Mouse (Mus musculus) cerebellum, adult 2 months (tissue): ENCODE results near the gene Ncapd2.

Experiments
- CTCF ChIP-seq: fragments of 200-500 bp; IDR thresholded peaks from 2 replicates; pipeline ENCODE4 v1.5.1; 2011; ENCODE audit warnings: low read depth, mild to moderate bottlenecking, control low read depth, low read length, moderate library complexity, borderline replicate concordance; ENCODE audit not compliant: insufficient read depth
- POLR2A ChIP-seq: fragments of 200-500 bp; IDR thresholded peaks from 2 replicates; pipeline ENCODE4 v1.6.1; 2011; ENCODE audit warnings: low read length, control low read depth, borderline replicate concordance; ENCODE audit not compliant: insufficient read depth

DNA sequence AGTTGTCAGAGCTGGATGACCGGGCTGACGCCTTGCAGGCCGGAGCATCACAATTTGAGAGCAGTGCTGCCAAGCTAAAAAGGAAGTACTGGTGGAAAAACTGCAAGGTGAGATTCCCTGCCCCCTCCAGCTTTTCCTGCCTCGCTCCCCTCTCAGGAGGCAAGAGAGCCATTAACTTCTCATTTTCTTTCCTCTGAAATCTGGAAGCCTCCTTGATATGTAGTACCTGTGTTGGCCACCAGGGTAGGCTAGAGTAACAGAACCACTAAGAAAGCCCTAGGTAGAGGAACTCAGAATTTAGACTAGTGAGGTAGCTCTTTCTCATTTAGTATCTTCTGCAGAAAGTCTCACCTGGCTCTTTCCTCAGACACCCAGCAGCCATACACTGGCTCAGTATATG, 27.5 kb upstream of the Ncapd2 start:
- TF ChIP-seq CTCF, result peak; percentile 58
- TF ChIP-seq POLR2A, result no peak
